8 mouse cellular contexts compared by ENCODE assay signal in the genomic region with DNA sequence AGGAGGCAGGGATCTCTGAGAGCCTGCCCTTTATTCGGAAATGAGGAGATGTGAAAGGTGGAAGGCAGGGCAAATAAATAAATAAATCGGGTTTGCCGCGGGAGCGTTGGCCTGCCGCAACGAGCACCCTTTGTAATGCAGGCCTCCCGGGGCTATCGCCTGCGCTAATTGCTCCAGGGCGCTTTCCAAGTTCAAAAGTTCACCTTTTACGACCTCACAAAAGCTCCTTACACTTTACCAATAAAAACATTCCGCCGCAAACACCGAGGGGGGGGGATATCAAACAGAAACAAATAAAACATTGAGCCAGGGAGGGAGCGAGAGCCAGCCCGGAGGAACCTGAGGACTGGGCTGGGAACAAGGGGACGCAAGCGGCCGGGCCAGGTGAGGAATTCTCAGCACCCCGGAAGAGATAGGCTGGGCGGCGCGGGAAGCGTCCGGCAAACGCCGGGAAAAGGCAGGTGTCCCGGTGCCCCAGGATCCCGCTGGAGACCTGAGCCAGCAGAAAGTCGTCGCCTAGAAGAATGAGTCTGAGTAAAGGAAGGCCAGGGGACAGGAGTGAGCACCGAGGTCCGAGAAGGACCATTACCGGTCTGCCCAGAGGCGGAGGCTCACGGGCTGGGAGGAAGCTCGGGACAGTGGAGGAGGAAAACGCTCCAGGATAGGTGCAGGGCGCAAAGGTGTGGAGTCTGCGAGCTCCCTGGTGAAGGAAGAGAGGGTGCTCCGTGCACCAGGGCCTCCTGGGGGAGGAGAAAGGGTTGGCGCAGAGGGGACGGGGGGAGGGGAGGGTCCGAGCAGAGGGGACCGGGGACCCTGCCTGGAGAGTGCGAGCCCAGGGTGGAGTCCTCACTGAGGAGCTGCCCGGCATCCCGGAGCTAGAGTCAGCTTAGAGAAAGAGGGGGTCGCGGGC. TPM values are rescaled to one million over a fixed set of nuclear protein-coding genes. Genes with fewer than 3 reads are reported as not detected.
DNase-seq lines count a peak whose midpoint lies in the region; ATAC-seq and TF ChIP-seq lines count a peak whose summit lies in the region.

No protein-coding gene starts in this region.

- WGBS in forebrain, embryonic 16.5 days = under 1% methylated on average over 51 of the region's 51 CpGs
- 2% methylated on average over 50 of the region's 51 CpGs for WGBS in lung, postnatal 0 days
- WGBS in stomach, postnatal 0 days = 1% methylated on average over 44 of the region's 51 CpGs

- no peak overlapping the region for H3K27ac ChIP-seq in forebrain, embryonic 16.5 days (ENCODE audit: low read length)
- H3K27ac ChIP-seq in lung, postnatal 0 days (ENCODE audit: low read length) = 0 out of 2 replicates have a peak overlapping the region, but pooled peaks have one; percentile 26
- peak overlapping the region; percentile 71 for H3K27ac ChIP-seq in stomach, postnatal 0 days (replicated peaks)

- H3K9me3 ChIP-seq in forebrain, embryonic 16.5 days (ENCODE audit: control insufficient read depth, low read length) = no peaks in the 10 kb centered on the region
- H3K9me3 ChIP-seq in lung, postnatal 0 days (ENCODE audit: low read length) = no peaks in the 10 kb centered on the region
- no peaks in the 10 kb centered on the region for H3K9me3 ChIP-seq in stomach, postnatal 0 days (ENCODE audit: control insufficient read depth, low read length)

- peak; percentile 52 for ATAC-seq in forebrain, embryonic 16.5 days
- peak; percentile 17 for ATAC-seq in lung, postnatal 0 days
- peak; percentile 53 for ATAC-seq in stomach, postnatal 0 days (ENCODE audit: low FRiP score, low TSS enrichment)

- peaks cover 9% of the 10 kb centered on the region for H3K27me3 ChIP-seq in forebrain, embryonic 16.5 days (replicated peaks; ENCODE audit: control insufficient read depth, insufficient read depth, low read length)
- 0 out of 2 replicates have a peak, but pooled peaks cover 8% of the 10 kb centered on the region for H3K27me3 ChIP-seq in lung, postnatal 0 days (replicated peaks; ENCODE audit: insufficient read depth, low read length)
- H3K27me3 ChIP-seq in stomach, postnatal 0 days (ENCODE audit: control insufficient read depth, insufficient read depth, low read length) = no peaks in the 10 kb centered on the region

- no peaks in the 10 kb centered on the region for H3K36me3 ChIP-seq in forebrain, embryonic 16.5 days (ENCODE audit: control insufficient read depth, insufficient read depth)
- H3K36me3 ChIP-seq in lung, postnatal 0 days (ENCODE audit: insufficient read depth, low read length) = no peaks in the 10 kb centered on the region
- no peaks in the 10 kb centered on the region for H3K36me3 ChIP-seq in stomach, postnatal 0 days (ENCODE audit: control insufficient read depth, insufficient read depth, low read length)

- no peak for TF ChIP-seq CTCF in lung, postnatal 0 days (IDR thresholded peaks at IDR 0.05)
- no peak for TF ChIP-seq CTCF in stomach, postnatal 0 days (IDR thresholded peaks at IDR 0.05; ENCODE audit: low read depth)

- H3K9ac ChIP-seq in forebrain, embryonic 16.5 days (replicated peaks; ENCODE audit: low read depth, low read length) = peak overlapping the region; percentile 70
- H3K9ac ChIP-seq in lung, postnatal 0 days (replicated peaks; ENCODE audit: low read depth) = peak overlapping the region; percentile 9; the same call in 1 of the 2 replicates
- peak overlapping the region; percentile 52 for H3K9ac ChIP-seq in stomach, postnatal 0 days (ENCODE audit: low read length)

- DNase-seq in right cerebral cortex, postnatal 10 days (ENCODE audit: low spot score in 2 of 2) = peak; percentile 38 to 47
- DNase-seq in right cerebral cortex, postnatal 36 days (ENCODE audit: low spot score in 2 of 2) = no peak
- DNase-seq in adrenal gland, postnatal 36 days = peak; percentile 32 to 40
- DNase-seq in kidney, adult 8-10 months = peak; percentile 43 to 49
- peak; percentile 44 for DNase-seq in lung, postnatal 0 days (ENCODE audit: low spot score)
- peak; percentile 65 for DNase-seq in stomach, postnatal 0 days (ENCODE audit: low spot score)
- DNase-seq in adipocyte (ENCODE audit: low spot score) = no peak

- H3K4me3 ChIP-seq in forebrain, embryonic 16.5 days (replicated peaks; ENCODE audit: low read length) = peak overlapping the region; percentile 85
- peak overlapping the region; percentile 85 for H3K4me3 ChIP-seq in lung, postnatal 0 days (ENCODE audit: low read depth, low read length)
- peak overlapping the region; percentile 60 for H3K4me3 ChIP-seq in stomach, postnatal 0 days (ENCODE audit: low read depth, low read length)

- peaks cover 18% of the 10 kb centered on the region for H3K4me1 ChIP-seq in forebrain, embryonic 16.5 days (replicated peaks; ENCODE audit: control insufficient read depth, insufficient read depth, low read length)
- H3K4me1 ChIP-seq in lung, postnatal 0 days (ENCODE audit: insufficient read depth, low read depth, low read length) = peaks cover 8% of the 10 kb centered on the region; the same call in 1 of the 2 replicates
- H3K4me1 ChIP-seq in stomach, postnatal 0 days (replicated peaks; ENCODE audit: control insufficient read depth, insufficient read depth) = 0 out of 2 replicates have a peak, but pooled peaks cover 3% of the 10 kb centered on the region

- TF ChIP-seq EP300 in lung, postnatal 0 days (IDR thresholded peaks at IDR 0.05) = no peak
- no peak for TF ChIP-seq EP300 in stomach, postnatal 0 days (optimal IDR thresholded peaks at IDR 0.05)

- H3K4me2 ChIP-seq in forebrain, embryonic 16.5 days (ENCODE audit: low read length) = peak overlapping the region; percentile 99
- peak overlapping the region; percentile 99 for H3K4me2 ChIP-seq in lung, postnatal 0 days (replicated peaks; ENCODE audit: low read depth, low read length)
- peak overlapping the region; percentile 93 for H3K4me2 ChIP-seq in stomach, postnatal 0 days (replicated peaks; ENCODE audit: low read depth)

RNA-seq across cellular contexts. Expression of a gene that starts 2.1 kb away (rescaled TPM):
- total RNA-seq in adrenal gland, postnatal 36 days (2021) = 1 to 10 TPM; 7.1 to 8.2 TPM
- polyA plus RNA-seq in forebrain, embryonic 16.5 days (2015; fragmentation: Nextera tagmentation; extraction: Ambion mirVana) = 1.1 and 1.5 TPM in 2 replicates
- polyA plus RNA-seq in lung, postnatal 0 days (2015; fragmentation: Nextera tagmentation; extraction: Ambion mirVana) = 0.53 and 0.74 TPM in 2 replicates
- polyA plus RNA-seq in stomach, postnatal 0 days (2015; fragmentation: Nextera tagmentation; extraction: Ambion mirVana) = 0.59 and 1.2 TPM in 2 replicates

RNA-seq across cellular contexts. Expression of a gene that starts 6.4 kb away (rescaled TPM):
- 10 to 100 TPM in 1 of 2 experiments, 1 to 10 TPM in 1; 9.1 to 13.0 TPM for total RNA-seq in adrenal gland, postnatal 36 days (2021)
- polyA plus RNA-seq in forebrain, embryonic 16.5 days (2015; fragmentation: Nextera tagmentation; extraction: Ambion mirVana) = 2.6 and 3.0 TPM in 2 replicates
- polyA plus RNA-seq in lung, postnatal 0 days (2015; fragmentation: Nextera tagmentation; extraction: Ambion mirVana) = 5.9 and 6.4 TPM in 2 replicates
- polyA plus RNA-seq in stomach, postnatal 0 days (2015; fragmentation: Nextera tagmentation; extraction: Ambion mirVana) = 2.7 and 3.5 TPM in 2 replicates

Comparison
In these comparisons a context has a peak if more than half of its experiments do, and no peak if none do; other contexts are left out.
1. DNase-seq: peak in right cerebral cortex, postnatal 10 days (2 of 2), adrenal gland, postnatal 36 days (2 of 2), kidney, adult 8-10 months (2 of 2), lung, postnatal 0 days (single experiment) and stomach, postnatal 0 days (single experiment); none in right cerebral cortex, postnatal 36 days (0 of 2) and adipocyte (single experiment).
2. H3K9ac ChIP-seq: peak in every context shown above with its lines; median percentile 70 in forebrain, embryonic 16.5 days; 52 in stomach, postnatal 0 days; 9 in lung, postnatal 0 days.
3. Peak in every context shown above with its lines, with median percentiles within 50 percentile points of each other: ATAC-seq, H3K4me2 ChIP-seq and H3K4me3 ChIP-seq.